Mouse (Mus musculus): ENCODE measurements at regions not wholly inside any gene's neighbourhood (a gene's known extent, or its start where the extent isn't known, plus 50 kb on each side); places are given as distances from the start of the nearest gene placed in this dataset.

GRCm38 (mm10) chr10:117919186-117919941, 73.5 kb upstream of the Rap1b start:
- Histone ChIP-seq H3K36me3 (ENCODE audit: control insufficient read depth, insufficient read depth, low read length, poor library complexity, severe bottlenecking) (no peaks in the 10 kb centered on the region), H3K27me3 (ENCODE audit: control insufficient read depth, insufficient read depth, low read length, poor library complexity, severe bottlenecking) (no peaks in the 10 kb centered on the region)
- no peak for DNase-seq (ENCODE audit: low read depth, low spot score)

GRCm38 (mm10) chr10:117925186-117925585, 79.4 kb upstream of the Rap1b start:
- no peak for DNase-seq (ENCODE audit: low read depth, low spot score)
- Histone ChIP-seq H3K27me3 (ENCODE audit: control insufficient read depth, insufficient read depth, low read length, poor library complexity, severe bottlenecking) (no peaks in the 10 kb centered on the region), H3K36me3 (ENCODE audit: control insufficient read depth, insufficient read depth, low read length, poor library complexity, severe bottlenecking) (no peaks in the 10 kb centered on the region)

- Histone ChIP-seq H3K36me3 (ENCODE audit: control insufficient read depth, insufficient read depth, low read length, poor library complexity, severe bottlenecking) (no peaks in the 10 kb centered on the region), H3K27me3 (ENCODE audit: control insufficient read depth, insufficient read depth, low read length, poor library complexity, severe bottlenecking) (no peaks in the 10 kb centered on the region)
- peak; percentile 41 for DNase-seq (ENCODE audit: low read depth, low spot score)
These were observed 80.0 kb upstream of the Rap1b start for GRCm38 (mm10) chr10:117925611-117926555.

GRCm38 (mm10) chr10:117928998-117929397, 83.2 kb upstream of the Rap1b start:
- no peaks in the 10 kb centered on the region for H3K36me3 ChIP-seq (ENCODE audit: control insufficient read depth, insufficient read depth, low read length, poor library complexity, severe bottlenecking)
- DNase-seq (ENCODE audit: low read depth, low spot score) = no peak
- H3K27me3 ChIP-seq (ENCODE audit: control insufficient read depth, insufficient read depth, low read length, poor library complexity, severe bottlenecking) = no peaks in the 10 kb centered on the region

DNA sequence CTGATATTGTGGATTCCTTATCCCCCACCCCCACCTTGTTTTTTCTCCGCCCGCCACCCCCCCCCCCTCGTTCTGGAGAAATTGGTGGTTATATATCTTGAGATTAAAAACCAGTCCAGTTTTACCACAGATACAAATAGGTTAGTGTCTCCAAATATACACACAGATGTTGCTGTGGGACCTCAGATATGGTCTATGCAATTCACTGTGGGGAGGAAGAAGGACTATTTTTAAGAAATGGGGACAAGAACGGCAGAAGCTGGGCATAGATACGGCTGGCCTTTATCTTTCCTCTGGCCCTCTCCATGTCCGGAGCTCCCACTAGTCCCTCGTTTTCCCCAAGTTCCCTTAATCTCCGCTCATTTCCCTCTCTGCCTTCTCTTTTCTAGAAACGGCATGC, 89.0 kb upstream of the Rap1b start:
- no peak for DNase-seq (ENCODE audit: low read depth, low spot score)
- H3K27me3 ChIP-seq (ENCODE audit: control insufficient read depth, insufficient read depth, low read length, poor library complexity, severe bottlenecking) = no peaks in the 10 kb centered on the region
- no peaks in the 10 kb centered on the region for H3K36me3 ChIP-seq (ENCODE audit: control insufficient read depth, insufficient read depth, low read length, poor library complexity, severe bottlenecking)

DNA sequence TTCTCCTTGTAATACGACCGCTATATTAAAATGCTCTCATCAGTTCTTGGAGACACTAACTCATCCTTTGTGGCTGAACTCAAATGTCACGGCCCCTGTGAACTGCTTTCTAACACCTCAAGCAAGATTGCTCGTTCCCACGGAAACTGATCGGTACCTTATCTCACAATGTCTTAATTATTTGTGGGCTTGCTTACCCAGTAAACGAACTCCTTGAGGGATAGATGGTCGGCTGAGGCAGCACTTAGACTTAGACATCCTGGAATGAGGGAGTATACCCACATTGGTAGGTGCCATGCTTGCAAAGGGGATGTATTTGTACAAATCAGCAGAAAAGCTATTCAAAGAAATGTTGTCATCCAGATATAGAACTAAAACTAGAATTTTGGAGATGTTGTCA, 92.9 kb upstream of the Rap1b start:
- H3K27me3 ChIP-seq (ENCODE audit: control insufficient read depth, insufficient read depth, low read length, poor library complexity, severe bottlenecking) = no peaks in the 10 kb centered on the region
- H3K36me3 ChIP-seq (ENCODE audit: control insufficient read depth, insufficient read depth, low read length, poor library complexity, severe bottlenecking) = no peaks in the 10 kb centered on the region
- DNase-seq (ENCODE audit: low read depth, low spot score) = no peak

GRCm38 (mm10) chr10:117940441-117941265, 94.8 kb upstream of the Rap1b start:
- peak; percentile 55 for DNase-seq (ENCODE audit: low read depth, low spot score)
- Histone ChIP-seq H3K36me3 (ENCODE audit: control insufficient read depth, insufficient read depth, low read length, poor library complexity, severe bottlenecking) (no peaks in the 10 kb centered on the region), H3K27me3 (ENCODE audit: control insufficient read depth, insufficient read depth, low read length, poor library complexity, severe bottlenecking) (no peaks in the 10 kb centered on the region)

GRCm38 (mm10) chr10:117941266-117941651, 95.4 kb upstream of the Rap1b start:
- no peaks in the 10 kb centered on the region for H3K27me3 ChIP-seq (ENCODE audit: control insufficient read depth, insufficient read depth, low read length, poor library complexity, severe bottlenecking)
- no peaks in the 10 kb centered on the region for H3K36me3 ChIP-seq (ENCODE audit: control insufficient read depth, insufficient read depth, low read length, poor library complexity, severe bottlenecking)
- peak; percentile 20 for DNase-seq (ENCODE audit: low read depth, low spot score)

- no peaks in the 10 kb centered on the region for H3K27me3 ChIP-seq (ENCODE audit: control insufficient read depth, insufficient read depth, low read length, poor library complexity, severe bottlenecking)
- DNase-seq (ENCODE audit: low read depth, low spot score) = peak; percentile 83
- H3K36me3 ChIP-seq (ENCODE audit: control insufficient read depth, insufficient read depth, low read length, poor library complexity, severe bottlenecking) = no peaks in the 10 kb centered on the region
These were observed 98.0 kb upstream of the Rap1b start for GRCm38 (mm10) chr10:117943702-117944307.

DNA sequence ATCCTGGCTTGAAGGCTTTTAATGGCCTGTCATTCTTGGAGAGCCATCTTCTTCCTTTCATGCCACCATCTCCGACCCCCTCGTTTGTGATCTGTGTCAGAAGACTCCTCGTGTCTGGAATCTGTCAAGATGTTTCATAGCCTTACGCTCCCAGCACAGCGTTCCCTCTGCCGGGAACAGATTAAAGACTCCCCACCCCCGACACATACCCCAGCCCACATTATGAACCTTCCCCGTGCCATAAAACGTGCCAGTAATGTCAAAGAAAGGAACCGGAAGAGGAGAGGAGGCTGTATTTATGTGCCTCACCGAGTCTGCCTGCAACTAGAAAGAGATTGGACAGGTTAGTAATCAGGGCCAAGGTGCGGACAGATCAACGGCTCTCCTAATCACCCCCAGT, 101.4 kb upstream of the Rap1b start:
- no peak for DNase-seq (ENCODE audit: low read depth, low spot score)
- Histone ChIP-seq H3K36me3 (ENCODE audit: control insufficient read depth, insufficient read depth, low read length, poor library complexity, severe bottlenecking) (no peaks in the 10 kb centered on the region), H3K27me3 (ENCODE audit: control insufficient read depth, insufficient read depth, low read length, poor library complexity, severe bottlenecking) (no peaks in the 10 kb centered on the region)

- no peaks in the 10 kb centered on the region for H3K36me3 ChIP-seq (ENCODE audit: control insufficient read depth, insufficient read depth, low read length, poor library complexity, severe bottlenecking)
- peak; percentile 61 for DNase-seq (ENCODE audit: low read depth, low spot score)
- no peaks in the 10 kb centered on the region for H3K27me3 ChIP-seq (ENCODE audit: control insufficient read depth, insufficient read depth, low read length, poor library complexity, severe bottlenecking)
These were observed 102.1 kb upstream of the Rap1b start for GRCm38 (mm10) chr10:117947911-117948310.

GRCm38 (mm10) chr10:117952116-117953025, 106.5 kb upstream of the Rap1b start:
- Histone ChIP-seq H3K27me3 (ENCODE audit: control insufficient read depth, insufficient read depth, low read length, poor library complexity, severe bottlenecking) (no peaks in the 10 kb centered on the region), H3K36me3 (ENCODE audit: control insufficient read depth, insufficient read depth, low read length, poor library complexity, severe bottlenecking) (no peaks in the 10 kb centered on the region)
- DNase-seq (ENCODE audit: low read depth, low spot score) = peak; percentile 72

DNA sequence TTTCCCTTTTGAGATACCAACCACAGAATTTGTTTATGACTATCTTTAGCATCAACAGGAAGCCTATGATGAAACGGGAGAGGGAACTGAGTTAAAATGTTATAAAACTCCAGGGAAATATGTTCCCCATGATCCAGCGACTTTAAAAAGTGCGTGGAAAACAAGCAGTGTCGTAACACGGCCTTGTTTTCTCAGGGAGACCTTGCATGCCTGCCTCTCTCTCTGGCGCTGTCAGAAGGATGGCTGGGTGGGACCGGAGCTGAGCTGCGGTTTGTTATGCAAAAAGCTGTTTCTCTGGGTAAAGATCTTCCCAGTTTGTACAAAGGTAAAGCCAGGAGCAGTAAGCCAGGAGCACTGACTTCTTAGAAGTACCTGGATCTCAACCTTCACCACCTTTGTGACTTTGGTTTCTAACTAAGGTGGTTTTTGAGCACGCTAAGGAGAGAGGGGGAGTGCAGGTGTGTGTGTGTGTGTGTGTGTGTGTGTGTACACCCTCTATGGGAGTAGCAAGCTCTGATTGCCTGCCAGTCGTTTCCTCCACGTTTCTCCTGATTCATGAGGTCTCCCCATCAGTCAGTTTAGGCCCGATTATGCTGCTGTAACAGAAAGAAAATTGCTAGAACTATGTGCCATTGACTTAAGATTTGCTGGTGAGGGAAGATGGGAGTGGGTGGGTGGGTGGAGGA, 107.3 kb upstream of the Rap1b start:
- no peaks in the 10 kb centered on the region for H3K27me3 ChIP-seq (ENCODE audit: control insufficient read depth, insufficient read depth, low read length, poor library complexity, severe bottlenecking)
- H3K36me3 ChIP-seq (ENCODE audit: control insufficient read depth, insufficient read depth, low read length, poor library complexity, severe bottlenecking) = no peaks in the 10 kb centered on the region
- peak; percentile 87 for DNase-seq (ENCODE audit: low read depth, low spot score)
